Mouse (Mus musculus): ENCODE measurements around the gene Tmem262. TPM values are rescaled to one million over a fixed set of nuclear protein-coding genes. Genes with fewer than 3 reads are reported as not detected.
A peak's percentile ranks its signal among the peaks of the same experiment; 100 is the strongest.

Gene Tmem262
- polyA plus RNA-seq, 1 experiment = not detected

GRCm38 (mm10) chr19:6046294-6047153, 33.3 kb upstream of the Tmem262 start, which contains the start of gene Syvn1:
Gene Syvn1 (plus strand): TSS chr19:6046576.
- Histone ChIP-seq H3K9me3 (no peaks in the 10 kb centered on the region), H3K4me1 (peaks cover 60% of the 10 kb centered on the region), H3K36me3 (replicated peaks; ENCODE audit: low read length) (peaks cover 38% of the 10 kb centered on the region), H3K4me3 (replicated peaks) (peak within 1 kb of the TSS; percentile 97), H3K27me3 (replicated peaks) (no peaks in the 10 kb centered on the region)
- no peak for TF ChIP-seq GATA1 (IDR thresholded peaks at IDR 0.05; ENCODE audit: borderline replicate concordance, low read length)
- TF ChIP-seq FLI1 (IDR thresholded peaks at IDR 0.05; ENCODE audit: low read length) = 0 out of 2 replicates have a peak, but pooled peaks have one; percentile 46

- Histone ChIP-seq H3K9me3 (no peaks in the 10 kb centered on the region), H3K4me3 (replicated peaks) (peak overlapping the region; percentile 97), H3K36me3 (replicated peaks; ENCODE audit: low read length) (peaks cover 46% of the 10 kb centered on the region), H3K4me1 (peaks cover 63% of the 10 kb centered on the region), H3K27me3 (replicated peaks) (no peaks in the 10 kb centered on the region)
- TF ChIP-seq GATA1 (IDR thresholded peaks at IDR 0.05; ENCODE audit: borderline replicate concordance, low read length) (no peak), FLI1 (IDR thresholded peaks at IDR 0.05; ENCODE audit: low read length) (no peak)
Observed at GRCm38 (mm10) chr19:6047154-6047898, 32.5 kb upstream of the Tmem262 start.

GRCm38 (mm10) chr19:6047899-6048166, 32.0 kb upstream of the Tmem262 start:
- H3K4me1 ChIP-seq = peaks cover 67% of the 10 kb centered on the region
- H3K27me3 ChIP-seq (replicated peaks) = no peaks in the 10 kb centered on the region
- peak overlapping the region; percentile 97 for H3K4me3 ChIP-seq (replicated peaks)
- TF ChIP-seq FLI1 (IDR thresholded peaks at IDR 0.05; ENCODE audit: low read length) = no peak
- no peak for TF ChIP-seq GATA1 (IDR thresholded peaks at IDR 0.05; ENCODE audit: borderline replicate concordance, low read length)
- H3K9me3 ChIP-seq = no peaks in the 10 kb centered on the region
- H3K36me3 ChIP-seq (replicated peaks; ENCODE audit: low read length) = peaks cover 51% of the 10 kb centered on the region

GRCm38 (mm10) chr19:6048681-6049410, 31.0 kb upstream of the Tmem262 start:
- Histone ChIP-seq H3K36me3 (replicated peaks; ENCODE audit: low read length) (peaks cover 61% of the 10 kb centered on the region), H3K4me3 (replicated peaks) (peak overlapping the region; percentile 97), H3K27me3 (replicated peaks) (no peaks in the 10 kb centered on the region), H3K4me1 (peaks cover 76% of the 10 kb centered on the region), H3K9me3 (no peaks in the 10 kb centered on the region)
- no peak for TF ChIP-seq FLI1 (IDR thresholded peaks at IDR 0.05; ENCODE audit: low read length)
- TF ChIP-seq GATA1 (IDR thresholded peaks at IDR 0.05; ENCODE audit: borderline replicate concordance, low read length) = no peak

- Histone ChIP-seq H3K27me3 (replicated peaks) (no peaks in the 10 kb centered on the region), H3K36me3 (replicated peaks; ENCODE audit: low read length) (peaks cover 84% of the 10 kb centered on the region), H3K4me3 (replicated peaks) (no peak overlapping the region), H3K4me1 (peaks cover 92% of the 10 kb centered on the region), H3K9me3 (no peaks in the 10 kb centered on the region)
- TF ChIP-seq GATA1 (IDR thresholded peaks at IDR 0.05; ENCODE audit: borderline replicate concordance, low read length) (no peak), FLI1 (IDR thresholded peaks at IDR 0.05; ENCODE audit: low read length) (no peak)
Observed at GRCm38 (mm10) chr19:6052516-6052915, 27.3 kb upstream of the Tmem262 start.

GRCm38 (mm10) chr19:6054296-6054695, 25.5 kb upstream of the Tmem262 start:
- peaks cover 77% of the 10 kb centered on the region for H3K36me3 ChIP-seq (replicated peaks; ENCODE audit: low read length)
- H3K9me3 ChIP-seq = no peaks in the 10 kb centered on the region
- H3K27me3 ChIP-seq (replicated peaks) = no peaks in the 10 kb centered on the region
- peaks cover 83% of the 10 kb centered on the region for H3K4me1 ChIP-seq
- no peak overlapping the region for H3K4me3 ChIP-seq (replicated peaks)
- TF ChIP-seq GATA1 (IDR thresholded peaks at IDR 0.05; ENCODE audit: borderline replicate concordance, low read length) (no peak), FLI1 (IDR thresholded peaks at IDR 0.05; ENCODE audit: low read length) (no peak)

- H3K9me3 ChIP-seq = no peaks in the 10 kb centered on the region
- H3K27me3 ChIP-seq (replicated peaks) = no peaks in the 10 kb centered on the region
- peak overlapping the region; percentile 100 for H3K4me3 ChIP-seq (replicated peaks)
- peaks cover 67% of the 10 kb centered on the region for H3K4me1 ChIP-seq
- peaks cover 54% of the 10 kb centered on the region for H3K36me3 ChIP-seq (replicated peaks; ENCODE audit: low read length)
- TF ChIP-seq FLI1 (IDR thresholded peaks at IDR 0.05; ENCODE audit: low read length) (no peak), GATA1 (IDR thresholded peaks at IDR 0.05; ENCODE audit: borderline replicate concordance, low read length) (no peak)
Observed at GRCm38 (mm10) chr19:6056696-6057095, 23.1 kb upstream of the Tmem262 start.

- TF ChIP-seq FLI1 (IDR thresholded peaks at IDR 0.05; ENCODE audit: low read length) (no peak), GATA1 (IDR thresholded peaks at IDR 0.05; ENCODE audit: borderline replicate concordance, low read length) (no peak)
- peaks cover 69% of the 10 kb centered on the region for H3K4me1 ChIP-seq
- H3K9me3 ChIP-seq = no peaks in the 10 kb centered on the region
- H3K36me3 ChIP-seq (replicated peaks; ENCODE audit: low read length) = peaks cover 46% of the 10 kb centered on the region
- no peaks in the 10 kb centered on the region for H3K27me3 ChIP-seq (replicated peaks)
- H3K4me3 ChIP-seq (replicated peaks) = peak within 1 kb of the TSS; percentile 100
Observed at GRCm38 (mm10) chr19:6057313-6058096, 22.3 kb upstream of the Tmem262 start, which contains the start of the genes Mrpl49 and Fau. Gene Mrpl49 (minus strand): TSS chr19:6057785. Gene Fau (plus strand): TSS chr19:6057844.

GRCm38 (mm10) chr19:6058513-6058912, 21.3 kb upstream of the Tmem262 start:
- Histone ChIP-seq H3K36me3 (replicated peaks; ENCODE audit: low read length) (peaks cover 38% of the 10 kb centered on the region), H3K27me3 (replicated peaks) (no peaks in the 10 kb centered on the region), H3K4me1 (peaks cover 69% of the 10 kb centered on the region), H3K9me3 (no peaks in the 10 kb centered on the region), H3K4me3 (replicated peaks) (peak overlapping the region; percentile 100)
- TF ChIP-seq GATA1 (IDR thresholded peaks at IDR 0.05; ENCODE audit: borderline replicate concordance, low read length) (no peak), FLI1 (IDR thresholded peaks at IDR 0.05; ENCODE audit: low read length) (no peak)
